Mouse (Mus musculus) MEL (cell line): ENCODE measurements around the gene Hpn. TPM values are rescaled to one million over a fixed set of nuclear protein-coding genes. Genes with fewer than 3 reads are reported as not detected.

Experiments
- DNase-seq: peaks from one replicate; pipeline ENCODE4 v3.0.0; 2011; ENCODE audit warnings: low read depth, low spot score
- H3K27ac ChIP-seq: 2 replicates; pipeline ENCODE4 v1.5.1; 2012; ENCODE audit warnings: low read depth, mild to moderate bottlenecking, control low read depth, low read length, moderate library complexity; ENCODE audit not compliant: control insufficient read depth
- H3K27me3 ChIP-seq, 2 experiments: fragments of 150-350 bp in 1 of 2; sonication (generic) in 1 of 2; 2 replicates each; pipeline ENCODE4 v1.6.1; 2012; ENCODE audit warnings: low read length in 2 of 2, mild to moderate bottlenecking in 2 of 2, improper control_type of control experiment in 1 of 2, moderate library complexity in 1 of 2; ENCODE audit not compliant: insufficient read depth in 2 of 2, control insufficient read depth in 1 of 2
- H3K36me3 ChIP-seq, 2 experiments: 2 replicates each; pipeline ENCODE4 v1.6.1; 2012 to 2014; ENCODE audit warnings: low read length in 2 of 2, improper control_type of control experiment in 1 of 2, inconsistent platforms in 1 of 2, mild to moderate bottlenecking in 1 of 2; ENCODE audit not compliant: insufficient read depth in 2 of 2, control insufficient read depth in 1 of 2
- H3K4me1 ChIP-seq, 2 experiments: fragments of 150-350 bp in 1 of 2; sonication (generic) in 1 of 2; 2 replicates each; pipeline ENCODE4 v1.6.1; 2012; ENCODE audit warnings: low read length in 2 of 2, improper control_type of control experiment in 1 of 2, mild to moderate bottlenecking in 1 of 2; ENCODE audit not compliant: insufficient read depth in 2 of 2, control insufficient read depth in 1 of 2
- H3K4me3 ChIP-seq, 2 experiments: fragments of 150-350 bp in 1 of 2; sonication (generic) in 1 of 2; 2 replicates each; pipeline ENCODE4 v1.5.1; 2012; ENCODE audit warnings: low read depth in 2 of 2, low read length in 2 of 2, mild to moderate bottlenecking in 2 of 2, moderate library complexity in 2 of 2, control low read depth in 1 of 2, improper control_type of control experiment in 1 of 2; ENCODE audit not compliant: control insufficient read depth in 1 of 2, insufficient read depth in 1 of 2
- H3K79me2 ChIP-seq: 2 replicates; pipeline ENCODE4 v1.6.1; 2012; ENCODE audit warnings: mild to moderate bottlenecking, low read length, moderate library complexity; ENCODE audit not compliant: control insufficient read depth, poor library complexity, insufficient read depth
- H3K9ac ChIP-seq: 2 replicates; pipeline ENCODE4 v1.6.1; 2012; ENCODE audit warnings: low read depth, mild to moderate bottlenecking, control low read depth, low read length, moderate library complexity; ENCODE audit not compliant: control insufficient read depth, poor library complexity, severe bottlenecking
- H3K9me3 ChIP-seq: fragments of 150-350 bp; sonication (generic); replicated peaks from 2 replicates; pipeline ENCODE4 v1.6.1; 2012; ENCODE audit warnings: mild to moderate bottlenecking, low read length, improper control_type of control experiment, moderate library complexity; ENCODE audit not compliant: insufficient read depth
- CHD1 ChIP-seq: IDR thresholded peaks from 2 replicates; pipeline ENCODE4 v1.6.1; 2012; ENCODE audit warnings: low read depth, mild to moderate bottlenecking, inconsistent platforms, low read length, improper control_type of control experiment
- CHD2 ChIP-seq: IDR thresholded peaks from 2 replicates; pipeline ENCODE4 v1.6.1; 2011; ENCODE audit warnings: low read length, improper control_type of control experiment
- ELF1 ChIP-seq: IDR thresholded peaks from 2 replicates; pipeline ENCODE4 v1.6.1; 2014; ENCODE audit warnings: low read depth, mild to moderate bottlenecking, inconsistent platforms, low read length, improper control_type of control experiment, moderate library complexity
- EP300 ChIP-seq, 2 experiments: IDR thresholded peaks; 2 replicates each; pipeline ENCODE4 v1.6.1; 2011; ENCODE audit warnings: improper control_type of control experiment in 2 of 2, low read length in 2 of 2, low read depth in 1 of 2, mild to moderate bottlenecking in 1 of 2
- KAT2A ChIP-seq: conservative IDR thresholded peaks from 2 replicates; pipeline ENCODE4 v1.6.1; 2012; ENCODE audit warnings: low read depth, low read length, improper control_type of control experiment, inconsistent platforms
- MAFK ChIP-seq: IDR thresholded peaks from 2 replicates; pipeline ENCODE4 v1.6.1; 2011; ENCODE audit warnings: low read depth, mild to moderate bottlenecking, low read length, improper control_type of control experiment, borderline replicate concordance
- MAX ChIP-seq: IDR thresholded peaks from 2 replicates; pipeline ENCODE4 v1.6.1; 2011; ENCODE audit warnings: low read length, improper control_type of control experiment
- MAZ ChIP-seq: IDR thresholded peaks from 2 replicates; pipeline ENCODE4 v1.6.1; 2012; ENCODE audit warnings: low read depth, mild to moderate bottlenecking, inconsistent platforms, low read length, improper control_type of control experiment
- MEF2A ChIP-seq: IDR thresholded peaks from 2 replicates; pipeline ENCODE4 v1.6.1; 2014; ENCODE audit warnings: low read depth, mild to moderate bottlenecking, inconsistent platforms, low read length, improper control_type of control experiment; ENCODE audit not compliant: poor library complexity, insufficient replicate concordance, severe bottlenecking; ENCODE audit errors: extremely low read depth
- MXI1 ChIP-seq: IDR thresholded peaks from 2 replicates; pipeline ENCODE4 v1.6.1; 2011; ENCODE audit warnings: mild to moderate bottlenecking, low read depth, low read length, improper control_type of control experiment
- NELFE ChIP-seq: IDR thresholded peaks from 2 replicates; pipeline ENCODE4 v1.6.1; 2011; ENCODE audit warnings: low read depth, low read length, improper control_type of control experiment
- NRF1 ChIP-seq: IDR thresholded peaks from 2 replicates; pipeline ENCODE4 v1.6.1; 2014; ENCODE audit warnings: low read depth, mild to moderate bottlenecking, inconsistent platforms, low read length, improper control_type of control experiment, moderate library complexity; ENCODE audit not compliant: poor library complexity, insufficient read depth, severe bottlenecking
- POLR2AphosphoS5 ChIP-seq: IDR thresholded peaks from 2 replicates; pipeline ENCODE4 v1.6.1; 2012; ENCODE audit warnings: low read depth, borderline replicate concordance, mild to moderate bottlenecking, inconsistent platforms, low read length, moderate library complexity, mixed read lengths
- RAD21 ChIP-seq: IDR thresholded peaks from 2 replicates; pipeline ENCODE4 v1.6.1; 2011; ENCODE audit warnings: mild to moderate bottlenecking, low read depth, low read length, improper control_type of control experiment
- RCOR1 ChIP-seq: IDR thresholded peaks from 2 replicates; pipeline ENCODE4 v1.6.1; 2012; ENCODE audit warnings: low read depth, mild to moderate bottlenecking, inconsistent platforms, low read length, improper control_type of control experiment
- SMC3 ChIP-seq: IDR thresholded peaks from 2 replicates; pipeline ENCODE4 v1.6.1; 2011; ENCODE audit warnings: low read depth, low read length, improper control_type of control experiment
- TAL1 ChIP-seq: IDR thresholded peaks from 2 replicates; pipeline ENCODE4 v1.6.1; 2012; ENCODE audit warnings: mild to moderate bottlenecking, inconsistent platforms, low read length, moderate library complexity, mixed read lengths
- TBP ChIP-seq: IDR thresholded peaks from 2 replicates; pipeline ENCODE4 v1.8.0; 2011; ENCODE audit warnings: low read depth, low read length, improper control_type of control experiment
- UBTF ChIP-seq: IDR thresholded peaks from 2 replicates; pipeline ENCODE4 v1.6.1; 2012; ENCODE audit warnings: low read depth, mild to moderate bottlenecking, inconsistent platforms, low read length, improper control_type of control experiment, moderate library complexity, borderline replicate concordance; ENCODE audit not compliant: insufficient read depth
- USF1 ChIP-seq: IDR thresholded peaks from 2 replicates; pipeline ENCODE4 v1.6.1; 2014; ENCODE audit warnings: low read depth, mild to moderate bottlenecking, inconsistent platforms, low read length, improper control_type of control experiment, moderate library complexity
- USF2 ChIP-seq, 2 experiments: IDR thresholded peaks; 2 replicates each; pipeline ENCODE4 v1.6.1; 2011 to 2012; ENCODE audit warnings: improper control_type of control experiment in 2 of 2, low read length in 2 of 2, borderline replicate concordance in 1 of 2, inconsistent platforms in 1 of 2, low read depth in 1 of 2, mild to moderate bottlenecking in 1 of 2; ENCODE audit not compliant: insufficient read depth in 1 of 2
- ZC3H11A ChIP-seq: IDR thresholded peaks from 2 replicates; pipeline ENCODE4 v1.6.1; 2012; ENCODE audit warnings: low read depth, mild to moderate bottlenecking, inconsistent platforms, low read length, improper control_type of control experiment
- ZMIZ1 ChIP-seq: IDR thresholded peaks from 2 replicates; pipeline ENCODE4 v1.6.1; 2012; ENCODE audit warnings: low read depth, mild to moderate bottlenecking, inconsistent platforms, low read length, improper control_type of control experiment, moderate library complexity
- ZNF384 ChIP-seq: IDR thresholded peaks from 2 replicates; pipeline ENCODE4 v1.6.1; 2012; ENCODE audit warnings: low read depth, mild to moderate bottlenecking, inconsistent platforms, low read length, improper control_type of control experiment
- polyA plus RNA-seq, 2 experiments: library from polyadenylated mRNA; stranded (reverse) in 1 of 2; unstranded in 1 of 2; fragments of >175 nt in 1 of 2; fragments of >200 nt in 1 of 2; gene quantifications; 2 replicates each; pipeline versions ENCODE4 v1.2.1 to v1.2.4; 2012; ENCODE audit warnings: low replicate concordance in 2 of 2, low read depth in 1 of 2; ENCODE audit not compliant: insufficient read length in 2 of 2, insufficient read depth in 1 of 2, missing spikeins in 1 of 2
- total RNA-seq: library from RNA; depleted of rRNA; stranded (reverse); fragments of 300-350 nt; gene quantifications from 2 replicates; pipeline ENCODE4 v1.2.3, GENCODE M21; 2012

Gene Hpn
- total and polyA plus RNA-seq, 3 experiments = 1.1 to 1.6 TPM; not detected in 1

- Histone ChIP-seq H3K36me3 (no peaks in the 10 kb centered on the region), H3K4me3 (no peak within 1 kb of the TSS), H3K27me3 (no peaks in the 10 kb centered on the region), H3K9ac (no peak within 1 kb of the TSS), H3K9me3 (no peaks in the 10 kb centered on the region), H3K4me1 (no peaks in the 10 kb centered on the region; a peak in 1 of 4 replicates), H3K79me2 (no peaks in the 10 kb centered on the region), H3K27ac (no peak within 1 kb of the TSS)
- TF ChIP-seq ZMIZ1 (no peak), NRF1 (no peak), USF2 (IDR thresholded peaks at IDR 0.05; ENCODE audit: borderline replicate concordance in 1 of 2, insufficient read depth in 1 of 2, low read depth in 1 of 2, low read length in 2 of 2) (no peak), ZC3H11A (no peak), MAZ (no peak), POLR2AphosphoS5 (no peak), TAL1 (no peak), MAFK (no peak), NELFE (no peak), ZNF384 (no peak), RAD21 (no peak), CHD2 (no peak), MEF2A (no peak), RCOR1 (no peak)
- no peak for DNase-seq
Measured at GRCm38 (mm10) chr7:31057071-31057470, 58.0 kb downstream of the Hpn start, which contains the start of gene Fxyd1. Fxyd1 (minus strand) TSS chr7:31057199.

GRCm38 (mm10) chr7:31056448-31056847, 58.6 kb downstream of the Hpn start:
- TF ChIP-seq MAX (no peak), TAL1 (no peak), KAT2A (no peak), MAFK (no peak), UBTF (no peak), SMC3 (no peak), MXI1 (no peak), POLR2AphosphoS5 (no peak), ZC3H11A (no peak), ZMIZ1 (no peak), ELF1 (no peak), NELFE (no peak), TBP (no peak), RCOR1 (no peak), MAZ (no peak), USF1 (no peak), ZNF384 (no peak), CHD1 (no peak), EP300 (IDR thresholded peaks at IDR 0.05; ENCODE audit: low read depth in 1 of 2, low read length in 2 of 2) (no peak), USF2 (IDR thresholded peaks at IDR 0.05; ENCODE audit: borderline replicate concordance in 1 of 2, insufficient read depth in 1 of 2, low read depth in 1 of 2, low read length in 2 of 2) (no peak)
- Histone ChIP-seq H3K4me3 (no peak overlapping the region), H3K27me3 (no peaks in the 10 kb centered on the region), H3K36me3 (no peaks in the 10 kb centered on the region), H3K9me3 (no peaks in the 10 kb centered on the region), H3K4me1 (no peaks in the 10 kb centered on the region; a peak in 1 of 4 replicates), H3K79me2 (no peaks in the 10 kb centered on the region), H3K27ac (no peak overlapping the region), H3K9ac (no peak overlapping the region)
- DNase-seq = no peak
